Mouse (Mus musculus) cortical plate, adult 2 months (tissue): ENCODE measurements around the gene Scrg1.

Experiments
- CTCF ChIP-seq: fragments of 200-500 bp; IDR thresholded peaks from 2 replicates; pipeline ENCODE4 v1.5.1; 2011; ENCODE audit warnings: mild to moderate bottlenecking, control low read depth, low read length; ENCODE audit not compliant: insufficient read depth; ENCODE audit errors: extremely low read depth
- POLR2A ChIP-seq: fragments of 200-500 bp; IDR thresholded peaks from 2 replicates; pipeline ENCODE4 v1.6.1; 2011; ENCODE audit warnings: mild to moderate bottlenecking, low read length, control low read depth; ENCODE audit not compliant: insufficient read depth; ENCODE audit errors: extremely low read depth

- TF ChIP-seq CTCF (peak; percentile 51; the same call in 1 of the 2 replicates), POLR2A (no peak)
Measured at GRCm38 (mm10) chr8:57429166-57429887, 26.4 kb upstream of the Scrg1 start.
